Mouse (Mus musculus) olfactory bulb, adult 2 months (tissue): ENCODE results near the gene Gm5447.
A peak's percentile ranks its signal among the peaks of the same experiment; 100 is the strongest.

Source experiments
- CTCF ChIP-seq: fragments of 200-500 bp; IDR thresholded peaks from 2 replicates; pipeline ENCODE4 v1.5.1; 2012; ENCODE audit warnings: low read depth, mild to moderate bottlenecking, low read length, moderate library complexity; ENCODE audit not compliant: insufficient read depth
- POLR2A ChIP-seq: fragments of 200-500 bp; IDR thresholded peaks from 2 replicates; pipeline ENCODE4 v1.6.1; 2012; ENCODE audit warnings: mild to moderate bottlenecking, low read depth, low read length, moderate library complexity; ENCODE audit not compliant: insufficient read depth

DNA sequence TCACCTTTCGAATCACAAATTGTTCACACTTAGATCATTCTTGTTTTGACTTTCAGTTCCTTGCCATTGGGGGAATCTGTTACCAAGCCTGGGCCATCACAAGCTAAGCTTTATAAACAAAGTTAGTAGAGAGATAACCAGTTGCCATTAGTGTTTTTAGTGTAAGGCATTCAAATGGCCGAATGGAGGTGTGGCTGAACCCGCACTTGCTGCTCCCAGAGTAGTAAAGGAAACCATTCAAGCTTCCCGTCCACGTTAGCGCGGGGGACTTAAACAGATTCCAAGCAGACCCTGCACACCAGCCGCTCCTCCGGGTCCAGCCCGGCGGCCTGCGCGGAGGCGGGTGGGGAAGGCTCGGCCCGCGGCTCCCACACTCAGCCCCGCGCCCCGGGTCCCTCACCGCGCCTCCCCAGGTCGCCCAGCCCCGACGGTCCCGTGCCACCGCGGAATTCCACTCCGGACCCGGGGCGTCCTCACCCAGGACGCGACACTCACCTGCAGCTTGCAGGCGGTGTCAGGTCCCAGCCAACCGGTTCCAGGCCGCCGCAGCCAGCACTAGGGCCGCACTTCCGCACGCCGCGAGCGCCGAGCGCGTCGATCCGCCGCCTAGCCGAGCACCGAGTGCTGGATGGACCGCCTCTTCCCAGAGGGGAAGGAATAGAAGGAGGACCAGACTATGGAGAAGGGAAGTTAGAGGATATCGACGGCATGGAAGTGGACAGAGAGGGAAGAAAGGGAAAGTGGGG, at the start of gene Gm5447, which contains the start of gene Exoc2:
- no peak for TF ChIP-seq CTCF
- TF ChIP-seq POLR2A = peak; percentile 75
